Mouse (Mus musculus) myocyte (in vitro differentiated cells): Measurements from ENCODE around the gene March6.

Source experiments
- MAX ChIP-seq: IDR thresholded peaks from one replicate; pipeline ENCODE4 v1.6.1; 2011; ENCODE audit warnings: low read depth, mild to moderate bottlenecking, control low read depth
- POLR2A ChIP-seq: IDR thresholded peaks from one replicate; pipeline ENCODE4 v1.6.1; 2011; ENCODE audit warnings: low read depth, mild to moderate bottlenecking, control low read depth, moderate library complexity; ENCODE audit not compliant: insufficient read length
- TCF3 ChIP-seq: IDR thresholded peaks from one replicate; pipeline ENCODE4 v1.6.1; 2011; ENCODE audit warnings: low read depth, control low read depth; ENCODE audit not compliant: insufficient read length

DNA sequence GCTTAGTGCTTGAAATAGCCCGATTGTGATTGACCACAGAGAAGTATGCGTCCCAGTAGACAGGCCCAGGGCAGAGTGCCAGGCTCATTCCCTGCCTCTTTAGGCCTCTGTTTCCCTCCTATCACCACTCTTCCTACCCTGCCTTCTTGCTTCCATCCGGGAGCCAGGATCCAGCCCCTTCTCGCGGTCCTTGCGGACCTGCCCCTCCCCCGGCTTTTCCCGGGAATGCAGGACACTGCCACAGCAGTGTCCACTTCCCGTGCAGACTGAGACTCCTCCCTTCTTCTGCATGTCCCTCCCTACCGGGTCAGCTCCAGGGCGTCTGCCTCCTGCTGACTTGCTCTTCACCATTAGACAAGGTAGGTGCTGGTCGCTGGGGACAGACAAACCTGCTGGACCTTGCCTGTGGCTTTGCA, 37.7 kb upstream of the March6 start:
- TF ChIP-seq POLR2A: peak; percentile 44
- no peak for TF ChIP-seq TCF3
- no peak for TF ChIP-seq MAX
